Comparison of ENCODE assay signal across 8 mouse cellular contexts in genomic region chr9:108991428-108992084, GRCm38 (mm10). TPM values are rescaled to one million over a fixed set of nuclear protein-coding genes. Genes with fewer than 3 reads are reported as not detected.
A peak's percentile ranks its signal among the peaks of the same experiment; 100 is the strongest.
DNase-seq lines count a peak whose midpoint lies in the region; ATAC-seq and TF ChIP-seq lines count a peak whose summit lies in the region.

Gene Pfkfb4, plus strand, starts transcription at chr9:108991778.

- under 1% methylated on average over 31 of the region's 31 CpGs for WGBS in forebrain, embryonic 12.5 days
- 2% methylated on average over 31 of the region's 31 CpGs for WGBS in heart, postnatal 0 days
- 2% methylated on average over 31 of the region's 31 CpGs for WGBS in liver, embryonic 16.5 days (ENCODE audit: insufficient replicate concordance)
- WGBS in neural tube, embryonic 13.5 days = 1% methylated on average over 31 of the region's 31 CpGs

- H3K4me1 ChIP-seq in E14TG2a.4 (replicated peaks; ENCODE audit: low read depth, low read length) = peaks cover 62% of the 10 kb centered on the region
- H3K4me1 ChIP-seq in forebrain, embryonic 12.5 days = peaks cover 18% of the 10 kb centered on the region
- peaks cover 34% of the 10 kb centered on the region for H3K4me1 ChIP-seq in heart, postnatal 0 days (ENCODE audit: control insufficient read depth, insufficient read depth)
- peaks cover 31% of the 10 kb centered on the region for H3K4me1 ChIP-seq in liver, embryonic 16.5 days (ENCODE audit: control insufficient read depth, low read depth, low read length)
- H3K4me1 ChIP-seq in neural tube, embryonic 13.5 days (replicated peaks) = peaks cover 31% of the 10 kb centered on the region
- peaks cover 8% of the 10 kb centered on the region for H3K4me1 ChIP-seq in testis, adult 2 months (ENCODE audit: control insufficient read depth, insufficient read depth, low read length)

- peak; percentile 94 for ATAC-seq in forebrain, embryonic 12.5 days (ENCODE audit: low FRiP score)
- ATAC-seq in heart, postnatal 0 days (ENCODE audit: insufficient read depth, low read depth) = peak; percentile 92
- peak; percentile 93 for ATAC-seq in liver, embryonic 16.5 days (ENCODE audit: low read depth)
- ATAC-seq in neural tube, embryonic 13.5 days (ENCODE audit: low read depth) = peak; percentile 95

- peak; percentile 69 for TF ChIP-seq POLR2A in testis, adult 2 months (IDR thresholded peaks at IDR 0.05; ENCODE audit: control insufficient read depth, low read depth, low read length)

- peak within 1 kb of the TSS; percentile 78 for H3K27ac ChIP-seq in forebrain, embryonic 12.5 days
- peak within 1 kb of the TSS; percentile 93 for H3K27ac ChIP-seq in heart, postnatal 0 days (ENCODE audit: low read depth)
- peak within 1 kb of the TSS; percentile 80 for H3K27ac ChIP-seq in liver, embryonic 16.5 days (ENCODE audit: low read length)
- peak within 1 kb of the TSS; percentile 85 for H3K27ac ChIP-seq in neural tube, embryonic 13.5 days (replicated peaks)
- peak within 1 kb of the TSS; percentile 92 for H3K27ac ChIP-seq in testis, adult 2 months (ENCODE audit: control insufficient read depth, insufficient read depth, low read depth, low read length)

- no peak for TF ChIP-seq EP300 in heart, postnatal 0 days (IDR thresholded peaks at IDR 0.05; ENCODE audit: low read depth)

- H3K36me3 ChIP-seq in E14TG2a.4 (ENCODE audit: insufficient read depth, low read length) = no peaks in the 10 kb centered on the region
- H3K36me3 ChIP-seq in forebrain, embryonic 12.5 days (replicated peaks) = no peaks in the 10 kb centered on the region
- H3K36me3 ChIP-seq in heart, postnatal 0 days (replicated peaks; ENCODE audit: control insufficient read depth, insufficient read depth, low read length) = no peaks in the 10 kb centered on the region
- H3K36me3 ChIP-seq in liver, embryonic 16.5 days (ENCODE audit: control insufficient read depth, insufficient read depth) = no peaks in the 10 kb centered on the region
- no peaks in the 10 kb centered on the region for H3K36me3 ChIP-seq in neural tube, embryonic 13.5 days
- no peaks in the 10 kb centered on the region for H3K36me3 ChIP-seq in testis, adult 2 months (ENCODE audit: control insufficient read depth, insufficient read depth, low read length)

- H3K9me3 ChIP-seq in E14TG2a.4 (ENCODE audit: low read length) = no peaks in the 10 kb centered on the region
- H3K9me3 ChIP-seq in forebrain, embryonic 12.5 days = no peaks in the 10 kb centered on the region
- H3K9me3 ChIP-seq in heart, postnatal 0 days (replicated peaks; ENCODE audit: control insufficient read depth, low read length) = no peaks in the 10 kb centered on the region
- H3K9me3 ChIP-seq in liver, embryonic 16.5 days (replicated peaks; ENCODE audit: control insufficient read depth, low read length) = no peaks in the 10 kb centered on the region
- H3K9me3 ChIP-seq in neural tube, embryonic 13.5 days = no peaks in the 10 kb centered on the region

- DNase-seq in c-Kit-positive CD71-positive TER-119-positive erythroid progenitor cells, embryonic 14.5 days (ENCODE audit: low spot score) = peak; percentile 99
- DNase-seq in heart, postnatal 0 days (ENCODE audit: low spot score) = peak; percentile 100
- DNase-seq in kidney, postnatal 4 days = peak; percentile 94 to 97

- peak within 1 kb of the TSS; percentile 63 for H3K4me2 ChIP-seq in forebrain, embryonic 12.5 days
- H3K4me2 ChIP-seq in heart, postnatal 0 days (ENCODE audit: low read depth, low read length) = peak within 1 kb of the TSS; percentile 88
- peak within 1 kb of the TSS; percentile 90 for H3K4me2 ChIP-seq in liver, embryonic 16.5 days (ENCODE audit: low read depth, low read length)
- peak within 1 kb of the TSS; percentile 71 for H3K4me2 ChIP-seq in neural tube, embryonic 13.5 days

- TF ChIP-seq CTCF in E14TG2a.4 (conservative IDR thresholded peaks at IDR 0.05; ENCODE audit: low read length) = no peak
- TF ChIP-seq CTCF in heart, postnatal 0 days (IDR thresholded peaks at IDR 0.05; ENCODE audit: low read depth) = no peak
- no peak for TF ChIP-seq CTCF in testis, adult 2 months (IDR thresholded peaks at IDR 0.05; ENCODE audit: control insufficient read depth, insufficient read depth, insufficient replicate concordance, low read depth, low read length)

- H3K27me3 ChIP-seq in E14TG2a.4 (ENCODE audit: insufficient read depth, low read length) = no peaks in the 10 kb centered on the region
- no peaks in the 10 kb centered on the region for H3K27me3 ChIP-seq in forebrain, embryonic 12.5 days
- H3K27me3 ChIP-seq in heart, postnatal 0 days (ENCODE audit: control insufficient read depth, insufficient read depth, low read length) = no peaks in the 10 kb centered on the region
- no peaks in the 10 kb centered on the region for H3K27me3 ChIP-seq in liver, embryonic 16.5 days (ENCODE audit: control insufficient read depth, insufficient read depth, low read depth, low read length)
- no peaks in the 10 kb centered on the region for H3K27me3 ChIP-seq in neural tube, embryonic 13.5 days
- no peaks in the 10 kb centered on the region for H3K27me3 ChIP-seq in testis, adult 2 months (ENCODE audit: control insufficient read depth, insufficient read depth, low read length)

- H3K4me3 ChIP-seq in E14TG2a.4 (replicated peaks; ENCODE audit: low read length) = peak within 1 kb of the TSS; percentile 82
- peak within 1 kb of the TSS; percentile 57 for H3K4me3 ChIP-seq in forebrain, embryonic 12.5 days (replicated peaks)
- H3K4me3 ChIP-seq in heart, postnatal 0 days (ENCODE audit: low read depth, low read length) = peak within 1 kb of the TSS; percentile 53
- H3K4me3 ChIP-seq in liver, embryonic 16.5 days (ENCODE audit: low read depth, low read length) = peak within 1 kb of the TSS; percentile 66
- peak within 1 kb of the TSS; percentile 58 for H3K4me3 ChIP-seq in neural tube, embryonic 13.5 days
- peak within 1 kb of the TSS; percentile 98 for H3K4me3 ChIP-seq in testis, adult 2 months (ENCODE audit: control insufficient read depth, low read depth, low read length)

- peak within 1 kb of the TSS; percentile 47 for H3K9ac ChIP-seq in forebrain, embryonic 12.5 days
- H3K9ac ChIP-seq in heart, postnatal 0 days (replicated peaks; ENCODE audit: low read depth, low read length) = peak within 1 kb of the TSS; percentile 48; the same call in 1 of the 2 replicates
- H3K9ac ChIP-seq in liver, embryonic 16.5 days (ENCODE audit: low read depth, low read length) = peak within 1 kb of the TSS; percentile 61
- H3K9ac ChIP-seq in neural tube, embryonic 13.5 days = peak within 1 kb of the TSS; percentile 83

RNA-seq across cellular contexts. Expression of gene Pfkfb4, which starts in this region (rescaled TPM):
- polyA plus RNA-seq in forebrain, embryonic 12.5 days (2016; fragmentation: Nextera tagmentation; extraction: Ambion mirVana) = 16.5 and 18.4 TPM in 2 replicates
- 4.0 and 7.6 TPM in 2 replicates for total RNA-seq in heart, postnatal 0 days (2014; rRNA removed; ENCODE audit: low replicate concordance)
- polyA plus RNA-seq in heart, postnatal 0 days (2015; fragmentation: Nextera tagmentation; extraction: Ambion mirVana) = 2.3 and 3.1 TPM in 2 replicates
- polyA plus RNA-seq in liver, embryonic 16.5 days (2015; fragmentation: Nextera tagmentation; extraction: Ambion mirVana) = 4.0 and 4.4 TPM in 2 replicates
- polyA plus RNA-seq in neural tube, embryonic 13.5 days (2015; fragmentation: Nextera tagmentation; extraction: Ambion mirVana) = 19.9 and 22.4 TPM in 2 replicates
- 41.2 and 53.3 TPM in 2 replicates for polyA plus RNA-seq in testis, adult 2 months (2012; rRNA removed)

Comparison
In these comparisons a context has a peak if more than half of its experiments do, and no peak if none do; other contexts are left out.
1. Peak in every context shown above with its lines: DNase-seq, ATAC-seq, H3K4me3 ChIP-seq and H3K27ac ChIP-seq.